Comparison of ENCODE assay signal across 21 mouse cellular contexts in genomic region chr1:71682194-71682715, GRCm38 (mm10). TPM values are rescaled to one million over a fixed set of nuclear protein-coding genes. Genes with fewer than 3 reads are reported as not detected.
DNase-seq lines count a peak whose midpoint lies in the region; ATAC-seq lines count a peak whose summit lies in the region.
"Had no signal": no experiment of that assay in that cellular context is flagged by ENCODE, and none has a peak within 500 bp of the region (broad histone marks: within the 10 kb centered on the region; RNA-seq: fewer than 3 reads in every experiment).

No protein-coding gene starts in this region.

- H3K4me1 ChIP-seq in kidney, embryonic 14.5 days (ENCODE audit: control insufficient read depth, insufficient read depth, low read length): peaks cover 10% of the 10 kb centered on the region; the same call in 1 of the 2 replicates
- peaks cover 25% of the 10 kb centered on the region for H3K4me1 ChIP-seq in embryonic facial prominence, embryonic 13.5 days
- H3K4me1 ChIP-seq in limb, embryonic 12.5 days (replicated peaks): peaks cover 16% of the 10 kb centered on the region
- H3K4me1 ChIP-seq: midbrain, embryonic 10.5 days had no signal

- no peak overlapping the region for H3K27ac ChIP-seq in kidney, embryonic 14.5 days (ENCODE audit: low read depth, low read length)
- H3K27ac ChIP-seq in embryonic facial prominence, embryonic 13.5 days: peak overlapping the region; percentile 28; the same call in 1 of the 2 replicates
- no peak overlapping the region for H3K27ac ChIP-seq in limb, embryonic 12.5 days
- H3K27ac ChIP-seq: hindbrain, embryonic 14.5 days; midbrain, embryonic 10.5 days; neural tube, embryonic 13.5 days had no signal

- H3K4me3 ChIP-seq in kidney, embryonic 14.5 days (ENCODE audit: low read length): no peak overlapping the region
- no peak overlapping the region for H3K4me3 ChIP-seq in embryonic facial prominence, embryonic 13.5 days
- H3K4me3 ChIP-seq in limb, embryonic 12.5 days (replicated peaks): no peak overlapping the region
- H3K4me3 ChIP-seq: midbrain, embryonic 10.5 days; neural tube, embryonic 13.5 days had no signal

- no peaks in the 10 kb centered on the region for H3K36me3 ChIP-seq in kidney, embryonic 14.5 days (ENCODE audit: control insufficient read depth, insufficient read depth, low read length)
- no peaks in the 10 kb centered on the region for H3K36me3 ChIP-seq in embryonic facial prominence, embryonic 13.5 days
- H3K36me3 ChIP-seq in limb, embryonic 12.5 days: no peaks in the 10 kb centered on the region
- H3K36me3 ChIP-seq: midbrain, embryonic 10.5 days; neural tube, embryonic 13.5 days had no signal

- no peaks in the 10 kb centered on the region for H3K9me3 ChIP-seq in kidney, embryonic 14.5 days (ENCODE audit: control insufficient read depth, low read length)
- no peaks in the 10 kb centered on the region for H3K9me3 ChIP-seq in embryonic facial prominence, embryonic 13.5 days
- no peaks in the 10 kb centered on the region for H3K9me3 ChIP-seq in limb, embryonic 12.5 days
- H3K9me3 ChIP-seq: midbrain, embryonic 10.5 days; neural tube, embryonic 13.5 days had no signal

- H3K27me3 ChIP-seq in kidney, embryonic 14.5 days (ENCODE audit: control insufficient read depth, insufficient read depth, low read length): no peaks in the 10 kb centered on the region
- H3K27me3 ChIP-seq in embryonic facial prominence, embryonic 13.5 days: no peaks in the 10 kb centered on the region
- no peaks in the 10 kb centered on the region for H3K27me3 ChIP-seq in limb, embryonic 12.5 days
- H3K27me3 ChIP-seq: CH12.LX; neural tube, embryonic 13.5 days had no signal

- ATAC-seq in kidney, embryonic 14.5 days (ENCODE audit: low FRiP score, low TSS enrichment): peak; percentile 62; the same call in 1 of the 2 replicates
- 0 out of 2 replicates have a peak, but pooled peaks have one; percentile 43 for ATAC-seq in embryonic facial prominence, embryonic 13.5 days (ENCODE audit: insufficient number of reproducible peaks, insufficient read depth, low FRiP score, low TSS enrichment, low read depth)
- ATAC-seq in limb, embryonic 12.5 days (ENCODE audit: insufficient number of reproducible peaks, insufficient read depth, low FRiP score, low TSS enrichment, low read depth): 0 out of 2 replicates have a peak, but pooled peaks have one; percentile 37
- no peak for ATAC-seq in megakaryocyte-erythroid progenitor cell, adult 5-6 weeks (replicated peaks; ENCODE audit: low FRiP score, low TSS enrichment, poor library complexity, severe bottlenecking)
- no peak for ATAC-seq in cerebellum, adult (ENCODE audit: insufficient number of reproducible peaks, low FRiP score, low TSS enrichment)

- H3K4me2 ChIP-seq in kidney, embryonic 14.5 days (replicated peaks; ENCODE audit: low read depth, low read length): no peak overlapping the region
- no peak overlapping the region for H3K4me2 ChIP-seq in embryonic facial prominence, embryonic 13.5 days
- no peak overlapping the region for H3K4me2 ChIP-seq in limb, embryonic 12.5 days
- H3K4me2 ChIP-seq: hindbrain, embryonic 14.5 days; neural tube, embryonic 13.5 days had no signal

- WGBS in kidney, embryonic 14.5 days: 15% methylated on average over 5 of the region's 5 CpGs
- 23% methylated on average over 5 of the region's 5 CpGs for WGBS in embryonic facial prominence, embryonic 13.5 days
- WGBS in limb, embryonic 12.5 days: 16% methylated on average over 5 of the region's 5 CpGs

- no peak overlapping the region for H3K9ac ChIP-seq in kidney, embryonic 14.5 days (ENCODE audit: low read depth, low read length)
- H3K9ac ChIP-seq in embryonic facial prominence, embryonic 13.5 days: no peak overlapping the region
- no peak overlapping the region for H3K9ac ChIP-seq in limb, embryonic 12.5 days (replicated peaks)
- H3K9ac ChIP-seq: hindbrain, embryonic 14.5 days; neural tube, embryonic 13.5 days had no signal

- peak; percentile 23 for DNase-seq in embryo, embryonic 10.5 days (ENCODE audit: low spot score)
- DNase-seq in embryo, embryonic 9.5 days (ENCODE audit: extremely low spot score): no peak
- DNase-seq in kidney, postnatal 36 days: no peak
- DNase-seq: adrenal gland, adult 2 months; cerebellum, adult 18-20 months; cerebellum, postnatal 36 days; gastrocnemius, postnatal 25 days; heart, postnatal 14 days; kidney, adult 11 months; layer of hippocampus, postnatal 36 days; left cerebral cortex, postnatal 4 days; thymus, postnatal 36 days had no signal

RNA-seq across cellular contexts. Expression of gene Fn1, which starts 29.3 kb away (rescaled TPM):
- 129 and 158 TPM in 2 replicates for polyA plus RNA-seq in kidney, embryonic 14.5 days (2014; fragmentation: Nextera tagmentation; extraction: Ambion mirVana)
- 187 and 225 TPM in 2 replicates for polyA plus RNA-seq in embryonic facial prominence, embryonic 13.5 days (2015; fragmentation: Nextera tagmentation; extraction: Ambion mirVana)
- polyA plus RNA-seq in limb, embryonic 12.5 days (2016; fragmentation: Nextera tagmentation; extraction: Ambion mirVana): 187 and 197 TPM in 2 replicates
- 0.68 TPM in 1 of 2 replicates, not detected in the other for total RNA-seq in megakaryocyte-erythroid progenitor cell, adult 5-6 weeks (2014; fragmentation: Nextera tagmentation)
- 1.3 and 2.2 TPM in 2 replicates for total RNA-seq in megakaryocyte-erythroid progenitor cell, adult 5-6 weeks (2017)

Comparison
In these comparisons a context has a peak if more than half of its experiments do, and no peak if none do; other contexts are left out.
1. ATAC-seq: peak in kidney, embryonic 14.5 days (single experiment), embryonic facial prominence, embryonic 13.5 days (single experiment) and limb, embryonic 12.5 days (single experiment); none in megakaryocyte-erythroid progenitor cell, adult 5-6 weeks (single experiment) and cerebellum, adult (single experiment).